Mouse (Mus musculus) leukemia stem cell, adult 10-12 weeks (primary cell): ENCODE results near the gene Pf4. TPM values are rescaled to one million over a fixed set of nuclear protein-coding genes. Genes with fewer than 3 reads are reported as not detected.

Source experiments
- polyA plus RNA-seq: library from polyadenylated mRNA; stranded (reverse); fragments of >175 nt; gene quantifications from 2 replicates; pipeline ENCODE4 v1.2.3, GENCODE M21; 2012; ENCODE audit warnings: low replicate concordance

Pf4 gene
- polyA plus RNA-seq = 0.78 and 4.4 TPM in 2 replicates

DNA sequence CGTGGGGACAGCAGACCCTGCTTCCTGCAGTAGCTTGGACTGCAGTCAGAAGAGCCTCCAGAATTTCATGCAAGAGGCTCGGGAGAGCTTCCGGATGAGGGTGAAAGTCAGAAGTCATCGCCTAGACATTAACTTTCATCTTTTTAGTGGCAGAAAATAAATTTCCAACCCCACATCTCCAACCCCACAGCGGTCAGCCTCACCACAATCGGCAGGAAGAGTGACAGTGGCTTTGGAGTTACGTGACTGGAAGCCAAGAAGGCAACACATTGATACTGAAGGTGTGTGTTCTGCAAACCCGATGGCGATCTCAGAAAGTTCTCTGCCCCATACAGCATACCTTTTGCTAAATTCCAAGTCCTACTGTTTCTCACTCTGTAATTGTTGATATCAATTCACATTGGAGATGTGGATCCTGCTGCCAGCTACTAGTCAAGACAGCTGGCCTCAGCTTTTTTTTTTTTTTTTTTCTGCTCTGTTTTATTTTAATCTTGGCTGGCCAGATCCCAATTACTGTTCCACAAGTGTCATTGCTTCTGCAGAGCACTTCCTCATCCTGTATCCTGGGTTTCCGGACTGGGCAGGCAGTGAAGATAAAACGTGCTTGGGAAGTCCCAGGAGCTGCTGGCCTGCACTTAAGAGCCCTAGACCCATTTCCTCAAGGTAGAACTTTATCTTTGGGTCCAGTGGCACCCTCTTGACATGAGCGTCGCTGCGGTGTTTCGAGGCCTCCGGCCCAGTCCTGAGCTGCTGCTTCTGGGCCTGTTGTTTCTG lies at the start of gene Pf4:
TSS of gene Pf4 (plus strand) at position 556 of the 774 bp plus-strand sequence.

DNA sequence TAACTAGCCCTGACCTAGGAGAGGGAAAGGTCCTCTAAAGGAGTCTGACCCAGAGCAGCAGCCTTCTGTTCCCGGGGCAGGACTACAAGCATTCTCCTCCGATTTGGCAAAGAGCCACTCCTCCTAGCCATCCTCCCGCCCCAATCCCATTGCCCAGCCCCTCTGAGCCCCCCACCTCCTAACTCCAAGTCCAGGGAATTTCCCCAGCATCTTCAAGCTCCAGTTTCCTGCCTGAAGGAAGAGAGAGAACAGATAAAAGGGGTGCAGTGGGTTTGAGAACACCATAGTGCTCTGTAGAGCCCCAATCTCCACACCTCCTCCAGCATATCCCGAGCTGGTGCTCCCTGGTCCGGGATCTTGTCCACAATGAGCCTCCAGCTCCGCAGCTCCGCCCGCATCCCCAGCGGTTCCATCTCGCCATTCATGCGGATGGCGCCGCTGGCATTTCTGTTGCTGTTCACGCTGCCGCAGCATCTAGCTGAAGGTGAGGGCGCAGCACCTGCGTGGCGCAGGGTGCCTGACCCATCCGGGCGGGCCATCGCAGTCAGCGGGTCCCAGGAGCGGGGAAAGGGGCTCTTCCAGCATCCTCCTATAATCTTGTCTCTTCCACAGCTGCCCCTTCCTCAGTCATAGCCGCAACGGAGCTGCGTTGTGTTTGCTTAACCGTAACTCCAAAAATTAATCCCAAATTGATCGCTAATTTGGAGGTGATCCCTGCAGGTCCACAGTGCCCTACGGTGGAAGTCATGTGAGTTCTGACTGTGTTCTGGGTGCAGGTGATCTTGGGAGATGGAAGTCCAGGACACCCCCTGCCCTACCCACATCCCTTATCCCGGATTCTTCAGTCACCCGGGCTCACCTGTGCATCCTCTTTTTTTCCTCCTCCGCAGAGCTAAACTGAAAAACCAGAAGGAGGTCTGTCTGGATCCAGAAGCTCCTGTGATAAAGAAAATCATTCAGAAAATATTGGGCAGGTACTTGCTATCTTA lies 12.9 kb upstream of the Pf4 start, which contains the start of gene Cxcl5:
TSS of gene Cxcl5 (plus strand) at position 284 of the 989 bp plus-strand sequence.

DNA sequence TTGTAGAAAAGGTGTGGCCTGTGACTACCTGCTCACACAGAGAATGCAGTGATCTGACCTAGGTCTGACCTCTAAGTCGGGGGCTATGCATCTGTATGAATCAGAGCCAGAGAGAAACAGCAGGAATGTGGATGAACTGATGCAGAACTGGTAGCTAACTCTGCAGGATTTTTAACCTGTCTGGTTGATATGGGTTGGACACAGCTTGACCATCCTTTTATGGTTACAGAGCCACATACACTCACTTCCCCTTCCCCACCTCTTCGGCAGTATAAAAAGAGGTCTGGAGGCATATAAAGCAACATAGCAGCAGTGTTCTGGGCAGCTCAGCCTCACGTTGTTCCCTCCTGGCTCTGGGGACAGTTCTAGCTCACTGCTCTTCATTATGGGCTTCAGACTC lies 4.0 kb upstream of the Pf4 start, which contains the start of gene Ppbp:
TSS of gene Ppbp (plus strand) at position 301 of the 400 bp plus-strand sequence.

DNA sequence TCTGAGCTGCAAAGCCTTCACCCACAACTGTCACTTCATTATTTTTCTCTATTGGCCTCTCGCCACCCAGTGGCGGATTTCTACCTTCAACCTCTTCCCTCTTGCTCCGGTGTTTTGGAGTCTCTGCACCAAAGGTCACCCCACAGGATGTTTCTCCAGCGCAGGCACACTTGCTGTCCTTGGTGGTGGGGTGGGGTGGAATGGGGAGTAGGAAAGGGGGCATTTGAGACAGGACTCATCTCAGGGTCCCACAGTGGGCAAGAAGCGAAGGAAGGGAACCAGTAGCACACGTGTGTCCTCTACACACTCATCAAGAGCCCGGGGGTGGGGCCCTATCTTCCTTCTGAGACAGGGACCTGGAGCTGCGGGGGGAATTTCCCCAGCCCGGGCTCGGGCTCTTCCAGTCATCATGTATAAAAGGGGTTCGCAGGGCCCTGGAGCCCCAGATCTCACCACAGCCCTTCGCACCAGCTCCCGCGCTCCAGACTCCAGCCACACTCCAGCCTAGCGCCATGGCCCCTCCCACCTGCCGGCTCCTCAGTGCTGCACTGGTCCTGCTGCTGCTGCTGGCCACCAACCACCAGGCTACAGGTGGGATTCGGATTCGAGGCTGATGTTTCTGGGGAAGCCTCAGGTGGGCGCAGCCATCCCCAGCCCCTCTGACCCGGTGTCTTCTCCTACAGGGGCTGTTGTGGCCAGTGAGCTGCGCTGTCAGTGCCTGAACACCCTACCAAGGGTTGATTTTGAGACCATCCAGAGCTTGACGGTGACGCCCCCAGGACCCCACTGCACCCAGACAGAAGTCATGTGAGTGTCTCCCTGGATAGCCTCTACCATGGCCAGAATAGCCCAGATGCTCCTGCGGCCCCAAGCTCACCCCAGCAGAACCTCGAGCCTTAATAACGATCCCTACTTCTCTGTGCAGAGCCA lies 13.7 kb downstream of the Pf4 start, which contains the start of gene Cxcl3:
TSS of gene Cxcl3 (plus strand) at position 445 of the 930 bp plus-strand sequence.

DNA sequence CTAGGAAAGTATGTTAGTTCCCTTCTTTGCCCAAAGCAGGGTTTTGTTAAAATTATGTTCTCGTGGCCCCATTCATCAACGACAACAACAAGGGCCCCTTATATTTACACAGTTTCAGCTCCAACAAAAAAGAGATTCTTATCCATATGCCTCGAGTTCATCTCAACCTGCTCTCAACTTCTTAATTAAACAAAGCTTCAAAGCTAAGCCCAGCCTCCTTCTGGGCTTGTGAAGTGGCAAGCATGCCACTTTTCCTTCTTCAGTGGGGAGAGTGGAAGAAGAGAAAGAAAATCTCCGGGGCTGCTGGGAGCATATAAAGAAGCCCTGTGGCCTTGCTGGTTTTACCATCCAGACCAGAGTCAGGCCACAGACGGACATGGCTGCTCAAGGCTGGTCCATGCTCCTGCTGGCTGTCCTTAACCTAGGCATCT lies 22.0 kb downstream of the Pf4 start, which contains the start of gene Cxcl15:
TSS of gene Cxcl15 (plus strand) at position 340 of the 431 bp plus-strand sequence.

Other genes with a start within 250 kb of the Pf4 start
- gene 5830473C10Rik, start 211.3 kb upstream of the Pf4 start, polyA plus RNA-seq = 0.48 and 0.80 TPM in 2 replicates
- 0.42 TPM in 1 of 2 replicates, not detected in the other for gene Rassf6, start 131.8 kb upstream of the Pf4 start, polyA plus RNA-seq
- not detected in 2 replicates for gene Cxcl5, start 13.1 kb upstream of the Pf4 start, polyA plus RNA-seq
- gene Ppbp, start 3.9 kb upstream of the Pf4 start, polyA plus RNA-seq = 0.27 and 0.38 TPM in 2 replicates
- gene Cxcl3, start 13.7 kb downstream of the Pf4 start, polyA plus RNA-seq = not detected in 2 replicates
- not detected in 2 replicates for gene Cxcl15, start 22.1 kb downstream of the Pf4 start, polyA plus RNA-seq
- gene Cxcl1, start 118.8 kb downstream of the Pf4 start, polyA plus RNA-seq = 0.51 TPM in 1 of 2 replicates, not detected in the other
- gene Cxcl2, start 131.4 kb downstream of the Pf4 start, polyA plus RNA-seq = not detected in 2 replicates
- 5.6 and 11.2 TPM in 2 replicates for gene Mthfd2l, start 158.7 kb downstream of the Pf4 start, polyA plus RNA-seq